In genomic region chr2:72136486-72137264, GRCm38 (mm10) we compare ENCODE assay signal across 14 mouse cellular contexts.
DNase-seq lines count a peak whose midpoint lies in the region; ATAC-seq and TF ChIP-seq lines count a peak whose summit lies in the region.
"Had no signal": no experiment of that assay in that cellular context is flagged by ENCODE, and none has a peak within 500 bp of the region (broad histone marks: within the 10 kb centered on the region; RNA-seq: fewer than 3 reads in every experiment).

No protein-coding gene starts in this region.

- no peak for DNase-seq in neural tube, embryonic 10.5 days (ENCODE audit: extremely low spot score, low spot score)
- peak; percentile 38 for DNase-seq in ES-CJ7 (ENCODE audit: low read depth, low spot score)
- peak; percentile 62 for DNase-seq in thymus, postnatal 0 days (ENCODE audit: low spot score)
- no peak for DNase-seq in urinary bladder, adult 18-20 months (ENCODE audit: low spot score in 2 of 2)
- DNase-seq in left cerebral cortex, adult 2 months (ENCODE audit: extremely low spot score in 1 of 2, low spot score in 2 of 2): no peak
- DNase-seq: cerebellum, postnatal 10 days; liver, postnatal 0 days; midbrain, embryonic 14.5 days had no signal

- intact Hi-C loops in left cerebral cortex, adult 2 months (cut with DNase I): no loop called here

- no peak overlapping the region for H3K4me3 ChIP-seq in neural tube, embryonic 13.5 days
- no peak overlapping the region for H3K4me3 ChIP-seq in lung, embryonic 16.5 days (ENCODE audit: low read length)
- H3K4me3 ChIP-seq in left cerebral cortex, adult 2 months: no peak overlapping the region
- H3K4me3 ChIP-seq in hindbrain, embryonic 13.5 days: no peak overlapping the region
- H3K4me3 ChIP-seq: embryonic facial prominence, embryonic 13.5 days; forebrain, embryonic 15.5 days had no signal

- no peaks in the 10 kb centered on the region for H3K9me3 ChIP-seq in neural tube, embryonic 13.5 days
- H3K9me3 ChIP-seq in lung, embryonic 16.5 days (ENCODE audit: control insufficient read depth, low read length): no peaks in the 10 kb centered on the region
- no peaks in the 10 kb centered on the region for H3K9me3 ChIP-seq in hindbrain, embryonic 13.5 days
- H3K9me3 ChIP-seq: forebrain, embryonic 15.5 days had no signal

- H3K27me3 ChIP-seq in neural tube, embryonic 13.5 days: no peaks in the 10 kb centered on the region
- H3K27me3 ChIP-seq in lung, embryonic 16.5 days (ENCODE audit: control insufficient read depth, insufficient read depth, low read depth, low read length): no peaks in the 10 kb centered on the region
- no peaks in the 10 kb centered on the region for H3K27me3 ChIP-seq in hindbrain, embryonic 13.5 days
- H3K27me3 ChIP-seq: embryonic facial prominence, embryonic 13.5 days; forebrain, embryonic 15.5 days had no signal

- no peak for TF ChIP-seq CTCF in left cerebral cortex, adult 2 months (IDR thresholded peaks at IDR 0.05)

- H3K4me2 ChIP-seq in neural tube, embryonic 13.5 days: no peak overlapping the region
- H3K4me2 ChIP-seq in lung, embryonic 16.5 days (ENCODE audit: low read depth, low read length): no peak overlapping the region
- no peak overlapping the region for H3K4me2 ChIP-seq in hindbrain, embryonic 13.5 days
- H3K4me2 ChIP-seq: embryonic facial prominence, embryonic 13.5 days; forebrain, embryonic 15.5 days had no signal

- peaks cover 35% of the 10 kb centered on the region for H3K4me1 ChIP-seq in neural tube, embryonic 13.5 days (replicated peaks)
- H3K4me1 ChIP-seq in lung, embryonic 16.5 days (replicated peaks; ENCODE audit: control insufficient read depth, insufficient read depth, low read length): peaks cover 4% of the 10 kb centered on the region; the same call in 1 of the 2 replicates
- peaks cover 16% of the 10 kb centered on the region for H3K4me1 ChIP-seq in hindbrain, embryonic 13.5 days (replicated peaks)

- H3K9ac ChIP-seq in neural tube, embryonic 13.5 days: 0 out of 2 replicates have a peak overlapping the region, but pooled peaks have one; percentile 13
- H3K9ac ChIP-seq in lung, embryonic 16.5 days (ENCODE audit: low read length): no peak overlapping the region
- H3K9ac ChIP-seq in hindbrain, embryonic 13.5 days: no peak overlapping the region
- H3K9ac ChIP-seq: embryonic facial prominence, embryonic 13.5 days; forebrain, embryonic 15.5 days; liver, postnatal 0 days had no signal

- H3K36me3 ChIP-seq in neural tube, embryonic 13.5 days: no peaks in the 10 kb centered on the region
- no peaks in the 10 kb centered on the region for H3K36me3 ChIP-seq in lung, embryonic 16.5 days (ENCODE audit: control insufficient read depth, insufficient read depth, low read length)
- H3K36me3 ChIP-seq in hindbrain, embryonic 13.5 days: no peaks in the 10 kb centered on the region
- H3K36me3 ChIP-seq: embryonic facial prominence, embryonic 13.5 days; forebrain, embryonic 15.5 days had no signal

- no peak for ATAC-seq in neural tube, embryonic 13.5 days (ENCODE audit: low read depth)
- ATAC-seq in lung, embryonic 16.5 days (ENCODE audit: low read depth): peak; percentile 86
- no peak for ATAC-seq in hindbrain, embryonic 13.5 days (ENCODE audit: low FRiP score)
- ATAC-seq: hindbrain, postnatal 0 days; liver, postnatal 0 days had no signal

- 43% methylated on average over 9 of the region's 9 CpGs for WGBS in neural tube, embryonic 13.5 days
- 41% methylated on average over 9 of the region's 9 CpGs for WGBS in lung, embryonic 16.5 days
- 57% methylated on average over 9 of the region's 9 CpGs for WGBS in hindbrain, embryonic 13.5 days

- peak overlapping the region; percentile 20 for H3K27ac ChIP-seq in neural tube, embryonic 13.5 days (replicated peaks)
- 0 out of 2 replicates have a peak overlapping the region, but pooled peaks have one; percentile 14 for H3K27ac ChIP-seq in lung, embryonic 16.5 days (ENCODE audit: low read length)
- H3K27ac ChIP-seq in left cerebral cortex, adult 2 months: no peak overlapping the region
- H3K27ac ChIP-seq in hindbrain, embryonic 13.5 days: no peak overlapping the region
- H3K27ac ChIP-seq: embryonic facial prominence, embryonic 13.5 days; forebrain, embryonic 15.5 days; hindbrain, postnatal 0 days had no signal

Comparison
In these comparisons a context has a peak if more than half of its experiments do, and no peak if none do; other contexts are left out.
1. H3K27ac ChIP-seq: peak in neural tube, embryonic 13.5 days (single experiment) and lung, embryonic 16.5 days (single experiment); none in left cerebral cortex, adult 2 months (single experiment) and hindbrain, embryonic 13.5 days (single experiment).
2. DNase-seq: peak in ES-CJ7 (single experiment) and thymus, postnatal 0 days (single experiment); none in neural tube, embryonic 10.5 days (single experiment), urinary bladder, adult 18-20 months (0 of 2) and left cerebral cortex, adult 2 months (0 of 2).